Mouse (Mus musculus) small intestine, adult 2 months (tissue): ENCODE measurements around the gene Jag2. TPM values are rescaled to one million over a fixed set of nuclear protein-coding genes. Genes with fewer than 3 reads are reported as not detected.

Experiments
- H3K27ac ChIP-seq: fragments of 200-500 bp; 2 replicates; pipeline ENCODE4 v1.5.1; 2012; ENCODE audit warnings: low read depth, low read length, control low read depth, inconsistent platforms; ENCODE audit not compliant: insufficient read depth
- H3K27me3 ChIP-seq: fragments of 200-500 bp; 2 replicates; pipeline ENCODE4 v1.6.1; 2012; ENCODE audit warnings: mild to moderate bottlenecking, moderate library complexity, low read length, inconsistent platforms; ENCODE audit not compliant: control insufficient read depth, insufficient read depth
- H3K36me3 ChIP-seq: fragments of 200-500 bp; 2 replicates; pipeline ENCODE4 v1.6.1; 2012; ENCODE audit warnings: mild to moderate bottlenecking, low read length, control low read depth, inconsistent platforms; ENCODE audit not compliant: control insufficient read depth, insufficient read depth
- H3K4me1 ChIP-seq: fragments of 200-500 bp; 2 replicates; pipeline ENCODE4 v1.6.1; 2012; ENCODE audit warnings: low read length, inconsistent platforms, mixed read lengths; ENCODE audit not compliant: control insufficient read depth, insufficient read depth, insufficient read length
- H3K4me3 ChIP-seq: fragments of 200-500 bp; 2 replicates; pipeline ENCODE4 v1.5.1; 2012; ENCODE audit warnings: low read depth, mild to moderate bottlenecking, control low read depth, inconsistent platforms, low read length, moderate library complexity
- CTCF ChIP-seq: fragments of 200-500 bp; IDR thresholded peaks from 2 replicates; pipeline ENCODE4 v1.5.1; 2012; ENCODE audit warnings: low read depth, mild to moderate bottlenecking, control low read depth, inconsistent platforms, low read length, moderate library complexity, mixed read lengths; ENCODE audit not compliant: insufficient replicate concordance, insufficient read length; ENCODE audit errors: extremely low read depth
- POLR2A ChIP-seq: fragments of 200-500 bp; IDR thresholded peaks from 2 replicates; pipeline ENCODE4 v1.6.1; 2012; ENCODE audit warnings: low read depth, mild to moderate bottlenecking, control low read depth, inconsistent platforms, low read length, moderate library complexity
- WGBS: fragments of 180-500 bp; shearing (Covaris S2); methylation state at CpG from one replicate; pipeline ENCODE4 v1.1.7; 2018; 5-methylcytosine and 5-hydroxymethylcytosine counted together
- polyA plus RNA-seq: library from polyadenylated mRNA; depleted of rRNA; stranded (reverse); fragments of >200 nt; gene quantifications from 2 replicates; pipeline ENCODE4 v1.2.3, GENCODE M21; 2012

Gene Jag2
- polyA plus RNA-seq, 1 experiment: 9.1 TPM

DNA sequence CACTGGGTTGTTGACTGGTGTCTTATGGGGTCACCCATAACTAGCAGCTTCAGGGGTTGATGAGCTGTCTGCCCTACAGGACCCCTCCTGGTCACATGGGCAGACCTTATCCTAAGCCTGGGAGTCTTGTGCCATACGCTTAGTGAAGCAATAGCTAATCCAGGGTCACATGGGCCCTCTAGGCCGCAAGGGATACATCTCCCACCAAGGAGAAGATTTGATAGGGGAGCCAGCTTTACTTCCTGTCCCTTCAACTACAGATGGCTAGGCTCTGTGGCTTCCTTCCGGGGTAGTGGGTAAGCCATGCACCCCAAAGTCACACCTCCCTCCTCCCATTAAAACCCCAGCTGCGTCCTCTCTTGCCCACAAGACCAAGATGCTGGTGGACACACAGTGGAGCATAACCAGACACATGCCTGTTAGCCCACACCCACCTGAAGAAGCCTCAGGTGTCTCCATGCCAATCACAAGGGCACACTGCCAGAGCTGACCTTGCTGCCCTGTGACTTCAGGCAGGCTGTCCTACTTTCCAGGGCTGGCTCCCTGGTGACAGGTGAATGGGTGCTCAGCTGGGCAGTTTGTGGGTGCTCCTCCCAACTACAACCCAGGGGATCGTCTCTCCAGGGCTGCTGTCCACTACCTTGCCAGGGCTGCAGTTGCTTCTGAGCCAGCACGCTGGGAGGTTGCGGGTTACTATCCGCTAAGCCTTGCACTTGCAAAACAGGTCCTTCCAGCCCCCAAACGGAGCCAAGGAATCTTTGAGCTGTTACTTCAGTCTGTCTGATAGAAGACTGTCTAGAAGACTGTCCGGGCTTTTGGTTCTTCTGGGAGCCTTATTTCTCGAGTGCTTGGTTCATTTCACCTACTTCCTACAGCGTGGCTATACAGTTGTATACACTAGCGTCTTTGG lies 61.1 kb downstream of the Jag2 start, which contains the start of gene Gpr132:
Gpr132 (minus strand) TSS at position 51 of the 910 bp plus-strand sequence.
- no peak within 1 kb of the TSS for H3K4me3 ChIP-seq
- H3K27me3 ChIP-seq: no peaks in the 10 kb centered on the region
- peaks cover 14% of the 10 kb centered on the region for H3K4me1 ChIP-seq
- no peak for TF ChIP-seq POLR2A
- TF ChIP-seq CTCF: no peak
- no peak within 1 kb of the TSS for H3K27ac ChIP-seq
- H3K36me3 ChIP-seq: no peaks in the 10 kb centered on the region
- 46% methylated on average over 13 of the region's 13 CpGs for WGBS

DNA sequence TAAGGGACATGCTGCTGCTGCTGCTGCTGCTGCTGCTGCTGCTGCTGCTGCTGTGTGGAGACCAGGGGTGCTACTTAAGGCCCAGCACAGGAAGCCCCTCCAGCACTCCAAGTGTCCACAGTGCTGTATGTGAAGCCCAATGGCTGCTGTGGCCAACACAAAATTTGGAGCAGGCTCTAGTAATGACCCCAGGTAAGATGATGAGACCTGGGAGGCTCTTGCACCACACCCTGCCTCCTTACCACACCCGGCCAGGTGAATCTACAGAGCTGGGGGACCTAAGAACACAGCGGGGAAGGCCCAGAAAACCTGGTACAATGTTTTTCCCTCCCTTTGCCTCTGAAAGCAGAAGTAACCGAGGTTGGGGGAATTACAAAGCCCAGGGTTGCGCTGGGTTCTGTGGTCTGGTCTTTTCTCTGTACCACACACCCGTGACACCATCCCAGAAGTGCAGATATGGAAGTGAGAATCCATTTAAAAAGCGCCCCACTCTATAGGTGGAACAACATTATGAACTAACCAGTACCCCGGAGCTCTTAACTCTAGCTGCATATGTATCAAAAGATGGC lies 62.4 kb downstream of the Jag2 start:
- Histone ChIP-seq H3K27me3 (no peaks in the 10 kb centered on the region), H3K27ac (no peak overlapping the region), H3K36me3 (no peaks in the 10 kb centered on the region), H3K4me1 (peaks cover 14% of the 10 kb centered on the region), H3K4me3 (no peak overlapping the region)
- no peak for TF ChIP-seq POLR2A
- TF ChIP-seq CTCF: no peak
- 87% methylated on average over 7 of the region's 7 CpGs for WGBS

- Histone ChIP-seq H3K27me3 (no peaks in the 10 kb centered on the region), H3K4me1 (peaks cover 14% of the 10 kb centered on the region), H3K36me3 (no peaks in the 10 kb centered on the region), H3K4me3 (no peak overlapping the region), H3K27ac (no peak overlapping the region)
- TF ChIP-seq POLR2A (no peak), CTCF (no peak)
- 63% methylated on average over 8 of the region's 8 CpGs for WGBS
These were observed 63.0 kb downstream of the Jag2 start for GRCm38 (mm10) chr12:112866467-112867080.

GRCm38 (mm10) chr12:112864804-112865203 lies 64.8 kb downstream of the Jag2 start:
- no peaks in the 10 kb centered on the region for H3K36me3 ChIP-seq
- no peaks in the 10 kb centered on the region for H3K27me3 ChIP-seq
- peaks cover 8% of the 10 kb centered on the region for H3K4me1 ChIP-seq
- H3K27ac ChIP-seq: no peak overlapping the region
- no peak for TF ChIP-seq POLR2A
- no peak for TF ChIP-seq CTCF
- no peak overlapping the region for H3K4me3 ChIP-seq
- 75% methylated on average over 7 of the region's 7 CpGs for WGBS

- H3K4me3 ChIP-seq: no peak overlapping the region
- 64% methylated on average over 9 of the region's 9 CpGs for WGBS
- H3K4me1 ChIP-seq: peaks cover 4% of the 10 kb centered on the region
- no peaks in the 10 kb centered on the region for H3K36me3 ChIP-seq
- H3K27ac ChIP-seq: no peak overlapping the region
- no peaks in the 10 kb centered on the region for H3K27me3 ChIP-seq
- TF ChIP-seq CTCF: no peak
- no peak for TF ChIP-seq POLR2A
These were observed 67.7 kb downstream of the Jag2 start for GRCm38 (mm10) chr12:112861911-112862321.

- peak overlapping the region; percentile 39 for H3K4me3 ChIP-seq
- H3K27ac ChIP-seq: peak overlapping the region; percentile 43
- H3K27me3 ChIP-seq: no peaks in the 10 kb centered on the region
- TF ChIP-seq POLR2A (no peak), CTCF (no peak)
- whole genome bisulfite sequencing: 65% methylated on average over 7 of the region's 7 CpGs
- no peaks in the 10 kb centered on the region for H3K36me3 ChIP-seq
- 0 out of 2 replicates have a peak, but pooled peaks cover 2% of the 10 kb centered on the region for H3K4me1 ChIP-seq
These were observed 68.8 kb downstream of the Jag2 start for GRCm38 (mm10) chr12:112860765-112861164.

GRCm38 (mm10) chr12:112859930-112860329 lies 69.6 kb downstream of the Jag2 start:
- Histone ChIP-seq H3K4me3 (peak overlapping the region; percentile 39), H3K4me1 (0 out of 2 replicates have a peak, but pooled peaks cover 2% of the 10 kb centered on the region), H3K27me3 (no peaks in the 10 kb centered on the region), H3K36me3 (no peaks in the 10 kb centered on the region), H3K27ac (peak overlapping the region; percentile 28)
- TF ChIP-seq CTCF: no peak
- TF ChIP-seq POLR2A: no peak
- WGBS: 63% methylated on average over 8 of the region's 8 CpGs
